Mouse (Mus musculus) MEL (cell line): ENCODE measurements around the gene Ddt. TPM values are rescaled to one million over a fixed set of nuclear protein-coding genes. Genes with fewer than 3 reads are reported as not detected.

Experiments used
- DNase-seq: peaks from one replicate; pipeline ENCODE4 v3.0.0; 2011; ENCODE audit warnings: low read depth, low spot score
- H3K27ac ChIP-seq: 2 replicates; pipeline ENCODE4 v1.5.1; 2012; ENCODE audit warnings: low read depth, mild to moderate bottlenecking, control low read depth, low read length, moderate library complexity; ENCODE audit not compliant: control insufficient read depth
- H3K27me3 ChIP-seq, 2 experiments: fragments of 150-350 bp in 1 of 2; sonication (generic) in 1 of 2; 2 replicates each; pipeline ENCODE4 v1.6.1; 2012; ENCODE audit warnings: low read length in 2 of 2, mild to moderate bottlenecking in 2 of 2, improper control_type of control experiment in 1 of 2, moderate library complexity in 1 of 2; ENCODE audit not compliant: insufficient read depth in 2 of 2, control insufficient read depth in 1 of 2
- H3K36me3 ChIP-seq, 2 experiments: 2 replicates each; pipeline ENCODE4 v1.6.1; 2012 to 2014; ENCODE audit warnings: low read length in 2 of 2, improper control_type of control experiment in 1 of 2, inconsistent platforms in 1 of 2, mild to moderate bottlenecking in 1 of 2; ENCODE audit not compliant: insufficient read depth in 2 of 2, control insufficient read depth in 1 of 2
- H3K4me1 ChIP-seq, 2 experiments: fragments of 150-350 bp in 1 of 2; sonication (generic) in 1 of 2; 2 replicates each; pipeline ENCODE4 v1.6.1; 2012; ENCODE audit warnings: low read length in 2 of 2, improper control_type of control experiment in 1 of 2, mild to moderate bottlenecking in 1 of 2; ENCODE audit not compliant: insufficient read depth in 2 of 2, control insufficient read depth in 1 of 2
- H3K4me3 ChIP-seq, 2 experiments: fragments of 150-350 bp in 1 of 2; sonication (generic) in 1 of 2; 2 replicates each; pipeline ENCODE4 v1.5.1; 2012; ENCODE audit warnings: low read depth in 2 of 2, low read length in 2 of 2, mild to moderate bottlenecking in 2 of 2, moderate library complexity in 2 of 2, control low read depth in 1 of 2, improper control_type of control experiment in 1 of 2; ENCODE audit not compliant: control insufficient read depth in 1 of 2, insufficient read depth in 1 of 2
- H3K79me2 ChIP-seq: 2 replicates; pipeline ENCODE4 v1.6.1; 2012; ENCODE audit warnings: mild to moderate bottlenecking, low read length, moderate library complexity; ENCODE audit not compliant: control insufficient read depth, poor library complexity, insufficient read depth
- H3K9ac ChIP-seq: 2 replicates; pipeline ENCODE4 v1.6.1; 2012; ENCODE audit warnings: low read depth, mild to moderate bottlenecking, control low read depth, low read length, moderate library complexity; ENCODE audit not compliant: control insufficient read depth, poor library complexity, severe bottlenecking
- H3K9me3 ChIP-seq: fragments of 150-350 bp; sonication (generic); replicated peaks from 2 replicates; pipeline ENCODE4 v1.6.1; 2012; ENCODE audit warnings: mild to moderate bottlenecking, low read length, improper control_type of control experiment, moderate library complexity; ENCODE audit not compliant: insufficient read depth
- BHLHE40 ChIP-seq: IDR thresholded peaks from 2 replicates; pipeline ENCODE4 v1.6.1; 2012; ENCODE audit warnings: low read depth, mild to moderate bottlenecking, inconsistent platforms, low read length, improper control_type of control experiment, borderline replicate concordance
- CHD2 ChIP-seq: IDR thresholded peaks from 2 replicates; pipeline ENCODE4 v1.6.1; 2011; ENCODE audit warnings: low read length, improper control_type of control experiment
- CTCF ChIP-seq, 3 experiments: IDR thresholded peaks in 2 of 3; conservative IDR thresholded peaks in 1 of 3; 2 replicates each; pipeline ENCODE4 v1.5.1; 2011 to 2012; ENCODE audit warnings: low read length in 3 of 3, low read depth in 2 of 3, mild to moderate bottlenecking in 2 of 3, improper control_type of control experiment in 1 of 3, inconsistent platforms in 1 of 3, mixed read lengths in 1 of 3, moderate library complexity in 1 of 3; ENCODE audit not compliant: control insufficient read depth in 1 of 3, insufficient read depth in 1 of 3, poor library complexity in 1 of 3, severe bottlenecking in 1 of 3
- E2F4 ChIP-seq: IDR thresholded peaks from 2 replicates; pipeline ENCODE4 v1.6.1; 2011; ENCODE audit warnings: low read depth, low read length, improper control_type of control experiment, borderline replicate concordance
- ELF1 ChIP-seq: IDR thresholded peaks from 2 replicates; pipeline ENCODE4 v1.6.1; 2014; ENCODE audit warnings: low read depth, mild to moderate bottlenecking, inconsistent platforms, low read length, improper control_type of control experiment, moderate library complexity
- ETS1 ChIP-seq: IDR thresholded peaks from 2 replicates; pipeline ENCODE4 v1.6.1; 2012; ENCODE audit warnings: low read depth, mild to moderate bottlenecking, inconsistent platforms, low read length, improper control_type of control experiment, moderate library complexity
- HCFC1 ChIP-seq: IDR thresholded peaks from 2 replicates; pipeline ENCODE4 v1.6.1; 2012; ENCODE audit warnings: low read depth, mild to moderate bottlenecking, inconsistent platforms, low read length, improper control_type of control experiment, moderate library complexity
- JUND ChIP-seq: IDR thresholded peaks from 2 replicates; pipeline ENCODE4 v1.6.1; 2011; ENCODE audit warnings: low read depth, mild to moderate bottlenecking, improper control_type of control experiment, low read length
- KAT2A ChIP-seq: conservative IDR thresholded peaks from 2 replicates; pipeline ENCODE4 v1.6.1; 2012; ENCODE audit warnings: low read depth, low read length, improper control_type of control experiment, inconsistent platforms
- MAX ChIP-seq: IDR thresholded peaks from 2 replicates; pipeline ENCODE4 v1.6.1; 2011; ENCODE audit warnings: low read length, improper control_type of control experiment
- MXI1 ChIP-seq: IDR thresholded peaks from 2 replicates; pipeline ENCODE4 v1.6.1; 2011; ENCODE audit warnings: mild to moderate bottlenecking, low read depth, low read length, improper control_type of control experiment
- POLR2A ChIP-seq, 2 experiments: IDR thresholded peaks; 2 replicates each; pipeline ENCODE4 v1.6.1; 2011 to 2012; ENCODE audit warnings: low read length in 2 of 2, mild to moderate bottlenecking in 2 of 2, control low read depth in 1 of 2, improper control_type of control experiment in 1 of 2, low read depth in 1 of 2, moderate library complexity in 1 of 2; ENCODE audit not compliant: control insufficient read depth in 1 of 2, insufficient read depth in 1 of 2, poor library complexity in 1 of 2
- POLR2AphosphoS2 ChIP-seq: IDR thresholded peaks from 2 replicates; pipeline ENCODE4 v1.6.1; 2011; ENCODE audit warnings: low read length, improper control_type of control experiment
- RAD21 ChIP-seq: IDR thresholded peaks from 2 replicates; pipeline ENCODE4 v1.6.1; 2011; ENCODE audit warnings: mild to moderate bottlenecking, low read depth, low read length, improper control_type of control experiment
- RCOR1 ChIP-seq: IDR thresholded peaks from 2 replicates; pipeline ENCODE4 v1.6.1; 2012; ENCODE audit warnings: low read depth, mild to moderate bottlenecking, inconsistent platforms, low read length, improper control_type of control experiment
- SMC3 ChIP-seq: IDR thresholded peaks from 2 replicates; pipeline ENCODE4 v1.6.1; 2011; ENCODE audit warnings: low read depth, low read length, improper control_type of control experiment
- TBP ChIP-seq: IDR thresholded peaks from 2 replicates; pipeline ENCODE4 v1.8.0; 2011; ENCODE audit warnings: low read depth, low read length, improper control_type of control experiment
- TCF12 ChIP-seq: IDR thresholded peaks from 2 replicates; pipeline ENCODE4 v1.6.1; 2014; ENCODE audit warnings: low read depth, mild to moderate bottlenecking, inconsistent platforms, low read length, improper control_type of control experiment, moderate library complexity
- UBTF ChIP-seq: IDR thresholded peaks from 2 replicates; pipeline ENCODE4 v1.6.1; 2012; ENCODE audit warnings: low read depth, mild to moderate bottlenecking, inconsistent platforms, low read length, improper control_type of control experiment, moderate library complexity, borderline replicate concordance; ENCODE audit not compliant: insufficient read depth
- USF2 ChIP-seq, 2 experiments: IDR thresholded peaks; 2 replicates each; pipeline ENCODE4 v1.6.1; 2011 to 2012; ENCODE audit warnings: improper control_type of control experiment in 2 of 2, low read length in 2 of 2, borderline replicate concordance in 1 of 2, inconsistent platforms in 1 of 2, low read depth in 1 of 2, mild to moderate bottlenecking in 1 of 2; ENCODE audit not compliant: insufficient read depth in 1 of 2
- ZKSCAN1 ChIP-seq: IDR thresholded peaks from 2 replicates; pipeline ENCODE4 v1.6.1; 2012; ENCODE audit warnings: low read depth, mild to moderate bottlenecking, inconsistent platforms, low read length, improper control_type of control experiment, moderate library complexity
- ZNF384 ChIP-seq: IDR thresholded peaks from 2 replicates; pipeline ENCODE4 v1.6.1; 2012; ENCODE audit warnings: low read depth, mild to moderate bottlenecking, inconsistent platforms, low read length, improper control_type of control experiment
- polyA plus RNA-seq, 2 experiments: library from polyadenylated mRNA; stranded (reverse) in 1 of 2; unstranded in 1 of 2; fragments of >175 nt in 1 of 2; fragments of >200 nt in 1 of 2; gene quantifications; 2 replicates each; pipeline versions ENCODE4 v1.2.1 to v1.2.4; 2012; ENCODE audit warnings: low replicate concordance in 2 of 2, low read depth in 1 of 2; ENCODE audit not compliant: insufficient read length in 2 of 2, insufficient read depth in 1 of 2, missing spikeins in 1 of 2
- total RNA-seq: library from RNA; depleted of rRNA; stranded (reverse); fragments of 300-350 nt; gene quantifications from 2 replicates; pipeline ENCODE4 v1.2.3, GENCODE M21; 2012

Gene Ddt
- total and polyA plus RNA-seq, 3 experiments, result 45.1 to 63.4 TPM; not detected in 1

DNA sequence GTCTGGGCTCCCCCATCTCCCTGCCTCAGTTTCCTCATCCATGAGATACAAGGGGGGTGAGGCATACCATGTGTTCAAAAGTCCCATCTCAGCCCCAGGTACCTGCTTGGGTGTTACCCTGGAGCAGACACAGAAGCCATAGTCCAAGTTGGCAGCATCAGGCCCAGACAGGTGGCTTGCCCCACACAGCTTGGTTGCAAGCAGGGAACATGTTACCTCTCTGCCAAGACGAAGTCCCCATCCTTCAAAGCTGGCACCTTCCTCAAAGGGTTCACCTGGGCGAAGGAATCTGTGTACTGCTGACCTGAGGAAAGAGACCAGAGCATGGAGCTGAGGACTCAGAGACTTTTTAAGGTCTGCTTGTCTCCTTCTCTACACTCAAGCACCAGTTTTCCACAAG lies 4.7 kb upstream of the Ddt start:
- Histone ChIP-seq H3K36me3 (peaks cover 0 to 12% of the 10 kb centered on the region in 2 experiments; a peak in 2 of 4 replicates), H3K9ac (no peak overlapping the region), H3K4me3 (no peak overlapping the region), H3K79me2 (peaks cover under 1% of the 10 kb centered on the region; the same call in 1 of the 2 replicates), H3K9me3 (no peaks in the 10 kb centered on the region), H3K27me3 (no peaks in the 10 kb centered on the region), H3K4me1 (peaks cover 0 to 13% of the 10 kb centered on the region in 2 experiments; a peak in 2 of 4 replicates), H3K27ac (no peak overlapping the region)
- no peak for TF ChIP-seq POLR2A (IDR thresholded peaks at IDR 0.05; ENCODE audit: control insufficient read depth in 1 of 2, insufficient read depth in 1 of 2, low read depth in 1 of 2, low read length in 2 of 2, poor library complexity in 1 of 2)
- no peak for TF ChIP-seq KAT2A
- no peak for DNase-seq

DNA sequence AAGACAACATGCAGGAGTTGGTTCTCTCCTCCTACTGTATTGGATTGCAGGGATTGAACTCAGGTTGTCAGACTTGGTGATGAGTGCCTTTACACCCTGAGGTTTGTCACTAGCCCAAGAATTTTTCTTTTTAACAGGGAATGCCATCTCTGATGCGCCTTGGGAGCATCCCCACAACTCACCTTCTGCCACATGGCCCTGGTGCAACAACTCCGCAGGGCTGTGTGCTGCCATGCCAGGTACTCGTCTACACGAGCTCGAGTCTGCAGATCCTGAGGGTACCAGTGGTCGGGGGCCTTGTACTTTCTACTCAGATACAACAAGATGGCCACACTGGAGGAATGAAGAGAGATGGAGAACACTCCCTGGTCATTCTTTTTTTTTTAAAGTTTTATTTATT lies 3.3 kb upstream of the Ddt start:
- H3K27ac ChIP-seq, result no peak overlapping the region
- no peaks in the 10 kb centered on the region for H3K9me3 ChIP-seq
- H3K79me2 ChIP-seq, result peaks cover 2% of the 10 kb centered on the region; the same call in 1 of the 2 replicates
- no peak overlapping the region for H3K9ac ChIP-seq
- DNase-seq, result no peak
- H3K27me3 ChIP-seq, result no peaks in the 10 kb centered on the region
- no peak for TF ChIP-seq UBTF
- no peak for TF ChIP-seq CTCF (IDR thresholded peaks at IDR 0.05 in 2 of 3, conservative IDR thresholded peaks at IDR 0.05 in 1 of 3; ENCODE audit: control insufficient read depth in 1 of 3, insufficient read depth in 1 of 3, low read depth in 2 of 3, low read length in 3 of 3, poor library complexity in 1 of 3, severe bottlenecking in 1 of 3)
- TF ChIP-seq RCOR1, result no peak
- TF ChIP-seq MAX, result no peak
- TF ChIP-seq ETS1, result no peak
- TF ChIP-seq POLR2AphosphoS2, result no peak
- no peak for TF ChIP-seq TCF12
- TF ChIP-seq TBP, result no peak
- no peak for TF ChIP-seq MXI1
- no peak for TF ChIP-seq RAD21
- no peak for TF ChIP-seq ELF1
- no peak for TF ChIP-seq ZKSCAN1
- TF ChIP-seq ZNF384, result no peak
- TF ChIP-seq HCFC1, result no peak
- no peak for TF ChIP-seq SMC3
- no peak for TF ChIP-seq USF2 (IDR thresholded peaks at IDR 0.05; ENCODE audit: borderline replicate concordance in 1 of 2, insufficient read depth in 1 of 2, low read depth in 1 of 2, low read length in 2 of 2)
- no peak for TF ChIP-seq E2F4
- TF ChIP-seq JUND, result no peak
- no peak for TF ChIP-seq CHD2
- TF ChIP-seq BHLHE40, result no peak
- H3K4me1 ChIP-seq, result peaks cover 0 to 16% of the 10 kb centered on the region in 2 experiments; a peak in 3 of 4 replicates
- no peak overlapping the region for H3K4me3 ChIP-seq
- H3K36me3 ChIP-seq, result peaks cover 0 to 9% of the 10 kb centered on the region in 2 experiments; a peak in 2 of 4 replicates
